Mouse (Mus musculus) forelimb bud, embryonic 11.5 days (tissue): ENCODE measurements around the gene Eif6.
"Not testable (repeated sequence)": the region's sequence is repeated elsewhere in the genome, so short reads cannot be mapped to it uniquely, and the experiment has no call there.

ENCODE experiments used
- DNase-seq: peaks from one replicate; pipeline ENCODE4 v3.0.0-alpha.2; 2012; ENCODE audit warnings: low read depth, low spot score

Gene Eif6

GRCm38 (mm10) chr2:155826630-155827424 lies at the start of gene Eif6:
TSS of gene Eif6 (minus strand) at chr2:155826925.
- peak; percentile 83 for DNase-seq

GRCm38 (mm10) chr2:155873636-155874035 lies 46.9 kb upstream of the Eif6 start:
- DNase-seq: no peak

GRCm38 (mm10) chr2:155872930-155873507 lies 46.3 kb upstream of the Eif6 start:
- no peak for DNase-seq

- no peak for DNase-seq
Observed at GRCm38 (mm10) chr2:155872486-155872885, 45.8 kb upstream of the Eif6 start.

GRCm38 (mm10) chr2:155869772-155870171 lies 43.0 kb upstream of the Eif6 start:
- DNase-seq: no peak

GRCm38 (mm10) chr2:155868320-155868719 lies 41.6 kb upstream of the Eif6 start:
- no peak for DNase-seq

GRCm38 (mm10) chr2:155863301-155863867 lies 36.7 kb upstream of the Eif6 start:
- DNase-seq: peak; percentile 80

GRCm38 (mm10) chr2:155862573-155863300 lies 36.0 kb upstream of the Eif6 start:
- peak; percentile 81 for DNase-seq

GRCm38 (mm10) chr2:155861581-155861980 lies 34.9 kb upstream of the Eif6 start:
- DNase-seq: no peak

- DNase-seq: no peak
Observed at GRCm38 (mm10) chr2:155860102-155860501, 33.4 kb upstream of the Eif6 start.

- no peak for DNase-seq
Observed at GRCm38 (mm10) chr2:155852536-155852935, 25.8 kb upstream of the Eif6 start.

- no peak for DNase-seq
Observed at GRCm38 (mm10) chr2:155850120-155850519, 23.4 kb upstream of the Eif6 start.

- DNase-seq: no peak
Observed at GRCm38 (mm10) chr2:155849464-155849863, 22.7 kb upstream of the Eif6 start.

GRCm38 (mm10) chr2:155848291-155848690 lies 21.6 kb upstream of the Eif6 start:
- peak; percentile 86 for DNase-seq

- no peak for DNase-seq
Observed at GRCm38 (mm10) chr2:155846930-155847329, 20.2 kb upstream of the Eif6 start.

GRCm38 (mm10) chr2:155838961-155839360 lies 12.2 kb upstream of the Eif6 start:
- no peak for DNase-seq

- no peak for DNase-seq
Observed at GRCm38 (mm10) chr2:155837961-155838360, 11.2 kb upstream of the Eif6 start.

GRCm38 (mm10) chr2:155834732-155835131 lies 8.0 kb upstream of the Eif6 start, which contains the start of gene Fam83c:
TSS of gene Fam83c (minus strand) at chr2:155834854.
- no peak for DNase-seq

- DNase-seq: not testable (repeated sequence)
Observed at GRCm38 (mm10) chr2:155832087-155832486, 5.4 kb upstream of the Eif6 start.

- DNase-seq: no peak
Observed at GRCm38 (mm10) chr2:155831302-155831701, 4.6 kb upstream of the Eif6 start.

- DNase-seq: no peak
Observed at GRCm38 (mm10) chr2:155830841-155831240, 4.1 kb upstream of the Eif6 start.
